Mouse (Mus musculus): ENCODE data around the gene Ahnak.

- TF ChIP-seq CTCF (IDR thresholded peaks at IDR 0.05) (no peak), EP300 (IDR thresholded peaks at IDR 0.05; ENCODE audit: insufficient read depth, low read depth, low read length) (no peak), POLR2A (IDR thresholded peaks at IDR 0.05; ENCODE audit: insufficient read depth, low read depth, low read length) (no peak)
Measured at GRCm38 (mm10) chr19:8954171-8954570, 34.9 kb upstream of the Ahnak start.

Measured in heart, adult 2 months (tissue).